Mouse (Mus musculus) stomach, embryonic 14.5 days (tissue): ENCODE measurements around the gene Cbwd1. TPM values are rescaled to one million over a fixed set of nuclear protein-coding genes. Genes with fewer than 3 reads are reported as not detected.

Experiments
- ATAC-seq: fragments of 200-750 bp; cut with Nextera tagmentation; 2 replicates; pipeline ENCODE4 v1.8.0; 2017; ENCODE audit warnings: low read depth, moderate TSS enrichment; ENCODE audit not compliant: insufficient number of reproducible peaks, insufficient read depth, low FRiP score
- H3K27ac ChIP-seq: fragments of 300-500 bp; sonication (generic); 2 replicates; pipeline ENCODE4 v1.5.1; 2014; ENCODE audit warnings: mild to moderate bottlenecking, low read length, moderate library complexity, mixed read lengths
- H3K27me3 ChIP-seq: fragments of 300-500 bp; sonication (generic); 2 replicates; pipeline ENCODE4 v1.6.1; 2014; ENCODE audit warnings: low read length, control low read depth, mixed read lengths; ENCODE audit not compliant: control insufficient read depth, insufficient read depth
- H3K36me3 ChIP-seq: fragments of 300-500 bp; sonication (generic); 2 replicates; pipeline ENCODE4 v1.6.1; 2014; ENCODE audit warnings: mild to moderate bottlenecking, control low read depth, low read length, moderate library complexity, mixed read lengths; ENCODE audit not compliant: control insufficient read depth, insufficient read depth
- H3K4me1 ChIP-seq: fragments of 300-500 bp; sonication (generic); 2 replicates; pipeline ENCODE4 v1.6.1; 2014; ENCODE audit warnings: low read length, control low read depth, mixed read lengths; ENCODE audit not compliant: control insufficient read depth, insufficient read depth
- H3K4me2 ChIP-seq: fragments of 300-500 bp; sonication (generic); replicated peaks from 2 replicates; pipeline ENCODE4 v1.6.1; 2014; ENCODE audit warnings: low read depth, low read length, control low read depth
- H3K4me3 ChIP-seq: fragments of 300-500 bp; sonication (generic); 2 replicates; pipeline ENCODE4 v1.5.1; 2014; ENCODE audit warnings: low read depth, low read length, control low read depth
- H3K9ac ChIP-seq: fragments of 300-500 bp; sonication (generic); replicated peaks from 2 replicates; pipeline ENCODE4 v1.6.1; 2014; ENCODE audit warnings: low read depth, mild to moderate bottlenecking, control low read depth, low read length, moderate library complexity, mixed read lengths
- H3K9me3 ChIP-seq: fragments of 300-500 bp; sonication (generic); 2 replicates; pipeline ENCODE4 v1.6.1; 2016; ENCODE audit warnings: low read depth, low read length, control low read depth; ENCODE audit not compliant: control insufficient read depth
- WGBS: fragments of 180-500 bp; shearing (Covaris S2); extraction: QIAGEN DNeasy Blood & Tissue Kit; methylation state at CpG from one replicate; pipeline ENCODE4 v1.1.7; 2014; 5-methylcytosine and 5-hydroxymethylcytosine counted together
- polyA plus RNA-seq: library from polyadenylated mRNA; unstranded; fragments of >200 nt; fragmentation: Nextera tagmentation; extraction: Ambion mirVana; gene quantifications from 2 replicates; pipeline ENCODE4 v1.2.1, GENCODE M21; 2014

The Cbwd1 gene
- polyA plus RNA-seq, 1 experiment from 2014 or later, result 23.0 TPM

DNA sequence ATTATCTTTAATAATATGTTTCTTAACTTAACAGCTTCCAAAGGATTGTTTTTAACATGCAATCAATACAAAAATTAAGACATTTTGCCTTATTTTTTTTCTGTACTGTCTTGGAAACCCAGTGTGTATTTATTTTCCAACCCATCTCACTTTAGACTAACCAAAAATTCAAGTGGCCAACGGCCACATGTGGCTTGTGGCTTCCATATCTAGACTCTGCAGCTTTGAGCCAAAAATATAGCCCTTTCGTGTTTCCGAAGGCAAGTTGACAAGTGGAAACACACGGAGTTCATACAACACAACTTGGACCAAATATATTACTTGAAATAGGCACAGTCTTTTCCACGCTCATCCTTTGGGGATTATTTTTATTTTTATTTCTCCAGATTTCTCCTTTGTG lies 37.2 kb upstream of the Cbwd1 start:
- 75% methylated on average over 5 of the region's 5 CpGs for WGBS
- 0 out of 2 replicates have a peak, but pooled peaks cover 9% of the 10 kb centered on the region for H3K27me3 ChIP-seq
- H3K9ac ChIP-seq, result no peak overlapping the region
- ATAC-seq, result no peak
- H3K4me2 ChIP-seq, result peak overlapping the region; percentile 98; the same call in 1 of the 2 replicates
- H3K27ac ChIP-seq, result no peak overlapping the region
- peaks cover 3% of the 10 kb centered on the region; the same call in 1 of the 2 replicates for H3K4me1 ChIP-seq
- H3K36me3 ChIP-seq, result no peaks in the 10 kb centered on the region
- peak overlapping the region; percentile 67; the same call in 1 of the 2 replicates for H3K4me3 ChIP-seq
- no peaks in the 10 kb centered on the region for H3K9me3 ChIP-seq

DNA sequence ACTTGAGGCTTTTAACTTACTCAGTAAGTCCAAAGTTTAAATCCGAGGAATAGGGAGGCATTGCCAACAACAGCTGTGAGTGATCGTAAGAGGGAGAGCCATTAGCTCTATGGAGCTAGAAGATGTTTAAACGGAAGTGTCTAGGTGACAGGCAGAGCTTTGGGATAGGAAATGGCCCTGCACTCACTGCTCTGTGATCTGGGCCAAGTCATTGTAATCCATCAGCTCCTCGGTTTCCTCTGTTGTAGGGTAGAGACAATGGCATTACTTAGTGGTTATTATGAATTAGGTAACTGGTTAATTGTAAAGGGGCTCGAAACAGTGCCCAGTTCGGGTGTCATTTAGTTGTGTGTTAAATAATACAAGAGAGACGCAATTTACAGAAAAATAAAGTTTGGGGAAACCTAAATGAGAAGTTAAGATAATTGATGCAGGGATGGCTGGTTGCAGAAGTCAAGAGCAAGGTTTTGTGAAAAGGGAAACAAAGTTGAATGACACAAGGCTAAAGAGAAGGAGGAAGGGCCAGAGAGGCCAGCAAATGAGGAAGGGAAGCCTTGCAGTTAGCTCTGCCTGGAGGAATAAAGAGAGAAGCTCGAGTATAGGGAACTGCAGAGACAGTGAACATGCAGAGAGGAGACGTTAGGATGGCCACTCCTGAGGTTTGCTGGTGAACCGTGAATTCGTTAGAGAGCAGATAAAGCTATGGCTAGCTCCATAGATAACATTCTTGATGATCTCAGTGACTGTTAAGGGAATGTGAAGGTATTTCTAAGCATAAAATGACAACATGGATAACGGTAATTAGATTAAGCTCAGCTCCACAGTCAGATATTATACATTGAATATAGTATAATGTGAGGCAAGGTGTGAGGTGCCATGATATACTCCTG lies 35.6 kb upstream of the Cbwd1 start:
- Histone ChIP-seq H3K27ac (no peak overlapping the region), H3K9ac (no peak overlapping the region), H3K4me1 (0 out of 2 replicates have a peak, but pooled peaks cover 3% of the 10 kb centered on the region), H3K4me2 (no peak overlapping the region), H3K4me3 (no peak overlapping the region), H3K36me3 (no peaks in the 10 kb centered on the region), H3K27me3 (0 out of 2 replicates have a peak, but pooled peaks cover 9% of the 10 kb centered on the region), H3K9me3 (no peaks in the 10 kb centered on the region)
- ATAC-seq, result no peak
- WGBS, result 68% methylated on average over 12 of the region's 12 CpGs

DNA sequence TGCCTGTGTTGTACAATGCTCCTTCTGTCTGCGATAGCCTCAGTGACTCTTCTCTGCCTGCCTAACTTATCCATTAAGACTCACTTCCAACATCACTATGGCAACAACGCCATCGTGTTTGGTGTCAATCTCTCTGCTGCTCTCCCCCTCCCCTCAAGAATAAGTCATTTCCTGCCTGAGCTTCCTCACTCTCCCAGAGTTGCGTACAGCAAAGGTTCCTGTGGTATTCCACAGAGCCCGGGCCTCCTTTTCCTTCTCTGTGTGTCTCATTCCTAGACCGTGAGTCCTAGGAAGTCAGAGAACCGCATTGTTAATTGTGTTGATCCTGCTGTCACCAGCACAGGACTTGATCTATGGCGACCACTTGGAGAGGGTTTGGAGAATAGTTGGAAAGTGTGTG lies 33.5 kb upstream of the Cbwd1 start:
- Histone ChIP-seq H3K4me2 (no peak overlapping the region), H3K9me3 (no peaks in the 10 kb centered on the region), H3K36me3 (no peaks in the 10 kb centered on the region), H3K27ac (no peak overlapping the region), H3K9ac (no peak overlapping the region), H3K4me1 (0 out of 2 replicates have a peak, but pooled peaks cover 3% of the 10 kb centered on the region), H3K4me3 (no peak overlapping the region), H3K27me3 (no peaks in the 10 kb centered on the region)
- no peak for ATAC-seq
- WGBS, result 27% methylated on average over 8 of the region's 8 CpGs

DNA sequence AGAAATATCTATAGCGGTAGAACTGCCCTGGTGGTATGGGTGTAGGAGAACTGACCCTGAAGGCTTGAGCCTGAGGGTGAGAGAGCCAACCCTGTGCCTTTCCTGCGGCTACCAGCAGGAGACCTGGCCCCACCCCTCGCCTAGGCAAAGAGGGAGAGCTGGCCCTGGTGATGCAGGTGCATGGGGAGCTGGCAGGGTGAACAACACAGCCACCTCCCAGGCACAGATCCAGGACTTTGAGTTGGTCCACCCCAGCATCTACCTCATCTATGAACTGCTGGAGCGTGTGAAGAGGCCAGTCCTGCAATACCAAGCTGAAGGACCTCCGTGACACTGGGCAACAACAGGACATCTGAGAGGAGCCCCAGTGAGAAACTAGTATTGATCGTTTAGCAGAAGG lies 32.1 kb upstream of the Cbwd1 start:
- Histone ChIP-seq H3K36me3 (no peaks in the 10 kb centered on the region), H3K27me3 (no peaks in the 10 kb centered on the region), H3K4me2 (no peak overlapping the region), H3K27ac (no peak overlapping the region), H3K9me3 (no peaks in the 10 kb centered on the region), H3K9ac (no peak overlapping the region), H3K4me1 (no peaks in the 10 kb centered on the region), H3K4me3 (no peak overlapping the region)
- 62% methylated on average over 6 of the region's 6 CpGs for WGBS
- no peak for ATAC-seq

DNA sequence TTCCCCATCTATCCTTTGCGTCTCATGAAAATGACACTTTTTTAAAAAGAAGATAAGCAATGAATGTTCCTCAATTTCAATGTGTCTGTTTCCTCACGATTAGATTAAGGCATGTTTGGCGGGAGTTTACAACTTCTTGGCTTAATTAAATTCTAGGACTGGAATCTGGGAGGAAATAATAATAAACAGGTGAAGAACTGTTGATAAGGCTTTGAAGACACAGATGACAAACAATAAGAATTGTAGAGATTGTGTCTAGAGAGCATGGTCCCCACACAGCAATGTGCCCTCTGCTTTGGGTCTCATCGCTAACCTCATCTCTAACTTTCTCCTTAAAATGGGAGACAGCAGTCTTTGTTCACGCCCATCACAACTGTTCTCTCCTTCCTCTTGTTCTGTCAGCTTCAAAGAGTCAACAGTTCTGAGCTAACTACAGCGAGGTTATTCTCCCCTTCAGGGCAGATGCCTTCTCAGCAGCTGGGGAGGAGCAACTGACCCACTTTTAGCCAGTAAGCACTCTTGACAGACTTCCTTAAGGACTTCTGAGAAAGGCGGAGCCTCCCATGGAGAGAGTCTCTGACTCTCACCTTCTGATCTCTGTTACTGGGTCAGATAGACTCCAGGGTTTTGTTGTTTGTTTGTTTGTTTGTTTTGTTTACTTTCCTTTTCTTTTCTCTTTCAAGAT lies 28.9 kb upstream of the Cbwd1 start:
- no peak overlapping the region for H3K9ac ChIP-seq
- no peak overlapping the region for H3K4me2 ChIP-seq
- ATAC-seq, result no peak
- no peak overlapping the region for H3K27ac ChIP-seq
- H3K4me1 ChIP-seq, result no peaks in the 10 kb centered on the region
- no peaks in the 10 kb centered on the region for H3K9me3 ChIP-seq
- 73% methylated on average over 7 of the region's 7 CpGs for WGBS
- no peak overlapping the region for H3K4me3 ChIP-seq
- H3K36me3 ChIP-seq, result no peaks in the 10 kb centered on the region
- H3K27me3 ChIP-seq, result no peaks in the 10 kb centered on the region

DNA sequence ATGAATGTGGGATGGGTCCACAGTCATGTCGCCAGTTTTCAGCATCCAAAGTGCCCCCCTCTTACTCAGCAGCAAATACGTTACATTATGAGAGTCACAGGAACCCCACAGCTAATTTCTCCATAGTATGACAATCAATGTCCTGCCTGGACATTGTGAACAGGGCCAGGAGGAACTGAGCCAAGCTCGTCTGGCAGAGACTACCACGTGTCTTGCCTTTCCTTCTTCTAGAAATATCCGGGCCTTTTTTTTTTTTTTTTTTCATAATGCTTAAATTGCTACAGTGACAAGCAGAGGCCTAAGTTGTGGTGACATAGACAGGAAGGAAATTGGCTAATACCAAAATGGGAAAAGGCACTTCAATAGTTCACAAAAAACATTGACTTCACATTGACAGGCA lies 27.4 kb upstream of the Cbwd1 start:
- ATAC-seq, result no peak
- Histone ChIP-seq H3K4me3 (no peak overlapping the region), H3K27ac (no peak overlapping the region), H3K36me3 (no peaks in the 10 kb centered on the region), H3K27me3 (no peaks in the 10 kb centered on the region), H3K4me1 (no peaks in the 10 kb centered on the region), H3K9ac (no peak overlapping the region), H3K9me3 (no peaks in the 10 kb centered on the region), H3K4me2 (no peak overlapping the region)
- WGBS, result 79% methylated on average over 5 of the region's 5 CpGs

DNA sequence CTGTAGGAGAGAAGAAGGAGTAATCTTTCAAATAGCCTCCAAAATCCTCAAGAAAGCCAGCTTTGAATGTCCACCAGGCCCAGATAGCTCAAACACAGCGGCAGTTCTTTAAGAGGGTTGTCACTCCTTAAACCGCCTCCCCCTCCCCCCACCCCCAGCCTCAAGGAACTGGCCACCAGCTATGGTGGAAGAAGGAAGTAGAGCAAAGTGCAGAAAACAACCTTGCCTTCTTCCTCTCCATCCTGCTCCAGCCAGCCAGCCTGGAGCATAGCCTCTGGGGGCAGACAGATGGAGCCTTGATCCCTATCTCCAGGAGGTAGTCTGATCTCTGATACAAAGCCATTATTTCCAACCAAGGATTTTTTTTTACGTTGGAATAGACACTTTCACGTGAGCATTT lies 25.9 kb upstream of the Cbwd1 start:
- Histone ChIP-seq H3K4me2 (no peak overlapping the region), H3K9me3 (no peaks in the 10 kb centered on the region), H3K27me3 (no peaks in the 10 kb centered on the region), H3K9ac (no peak overlapping the region), H3K27ac (no peak overlapping the region), H3K36me3 (no peaks in the 10 kb centered on the region), H3K4me3 (no peak overlapping the region), H3K4me1 (no peaks in the 10 kb centered on the region)
- 64% methylated on average over 4 of the region's 4 CpGs for whole genome bisulfite sequencing
- no peak for ATAC-seq

DNA sequence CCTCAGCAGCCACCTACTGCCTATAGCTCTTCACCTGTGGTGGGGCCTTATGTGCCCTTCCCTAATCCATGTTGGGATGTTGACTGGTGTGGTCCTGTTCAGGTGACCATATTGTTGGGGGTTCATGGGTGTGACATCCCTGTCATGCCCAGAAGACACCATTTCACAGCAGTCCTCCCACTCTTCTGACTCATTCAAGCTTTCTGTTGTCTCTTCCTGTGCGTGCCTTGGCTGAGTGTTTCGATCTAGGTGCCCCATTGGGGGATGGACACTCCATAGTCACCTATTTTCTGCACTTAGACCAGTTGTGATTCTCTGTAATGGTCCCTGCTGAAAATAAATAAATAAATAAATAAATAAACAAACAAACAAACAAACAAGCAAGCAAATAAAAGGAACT lies 23.6 kb upstream of the Cbwd1 start:
- H3K36me3 ChIP-seq, result no peaks in the 10 kb centered on the region
- no peak overlapping the region for H3K9ac ChIP-seq
- H3K4me1 ChIP-seq, result no peaks in the 10 kb centered on the region
- no peaks in the 10 kb centered on the region for H3K27me3 ChIP-seq
- 93% methylated on average over 2 of the region's 2 CpGs for WGBS
- H3K4me2 ChIP-seq, result no peak overlapping the region
- ATAC-seq, result no peak
- no peak overlapping the region for H3K27ac ChIP-seq
- no peak overlapping the region for H3K4me3 ChIP-seq
- no peaks in the 10 kb centered on the region for H3K9me3 ChIP-seq
